Mouse (Mus musculus) lung, adult 2 months (tissue): ENCODE data around the gene Maml3.

Experiments
- CTCF ChIP-seq: fragments of 200-500 bp; IDR thresholded peaks from 2 replicates; pipeline ENCODE4 v1.5.1; 2011; ENCODE audit warnings: mild to moderate bottlenecking, low read length, control low read depth; ENCODE audit not compliant: insufficient read depth
- POLR2A ChIP-seq: fragments of 200-500 bp; IDR thresholded peaks from 2 replicates; pipeline ENCODE4 v1.6.1; 2011; ENCODE audit warnings: low read depth, mild to moderate bottlenecking, control low read depth, low read length, borderline replicate concordance; ENCODE audit errors: extremely low read depth

DNA sequence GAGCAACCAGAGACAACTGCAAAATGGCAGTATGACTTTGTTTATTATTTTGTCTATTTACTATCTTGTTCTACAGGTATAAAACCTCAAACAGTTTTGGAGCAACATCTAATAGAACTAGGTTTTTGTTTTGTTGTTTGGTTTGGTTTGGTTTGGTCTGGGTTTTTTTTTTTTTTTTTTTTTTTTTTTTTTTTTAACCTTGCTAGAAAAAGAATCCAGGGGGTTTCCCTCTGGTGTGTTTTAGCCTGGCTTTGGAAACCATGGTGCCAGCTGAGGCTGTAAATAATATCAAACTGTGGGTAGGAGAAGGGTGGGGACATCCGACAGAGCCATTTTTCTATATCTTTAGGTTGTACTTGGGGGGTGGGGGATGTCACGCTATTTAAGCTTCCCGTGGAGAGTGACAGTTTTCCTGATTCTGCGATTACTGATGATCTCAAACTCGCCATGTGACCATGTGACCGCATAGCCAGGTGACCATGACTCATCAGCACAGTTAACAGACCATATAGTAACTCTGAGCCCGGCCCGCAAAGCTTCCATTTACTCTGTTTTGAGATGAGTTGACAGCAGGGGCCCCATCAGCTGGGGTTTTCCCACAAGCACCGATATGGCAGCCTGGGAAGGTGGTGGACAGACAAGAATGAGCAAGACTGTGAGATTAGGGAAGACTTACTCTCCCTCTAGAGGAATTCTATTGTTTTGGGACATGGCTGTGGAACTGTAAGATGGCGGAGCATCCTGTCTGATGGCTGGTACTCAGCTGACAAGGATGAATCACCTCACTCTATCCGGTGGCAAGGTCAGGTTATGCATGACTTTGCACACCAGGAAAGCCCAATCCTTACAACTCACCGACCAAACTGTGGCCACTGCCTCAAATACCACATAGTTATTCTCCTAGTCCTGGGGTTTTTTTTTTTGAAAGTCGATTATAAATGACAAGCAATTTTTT lies 170.1 kb downstream of the Maml3 start:
- TF ChIP-seq CTCF (no peak), POLR2A (no peak)
